Mouse (Mus musculus) megakaryocyte-erythroid progenitor cell, adult 5-6 weeks (primary cell): Measurements from ENCODE around the gene Fam163a. TPM values are rescaled to one million over a fixed set of nuclear protein-coding genes. Genes with fewer than 3 reads are reported as not detected.

ENCODE experiments used
- ATAC-seq: replicated peaks from 2 replicates; pipeline ENCODE4 v1.8.0; 2016; ENCODE audit warnings: mild to moderate bottlenecking, inconsistent platforms; ENCODE audit not compliant: severe bottlenecking, poor library complexity, low FRiP score, low TSS enrichment
- total RNA-seq, 2 experiments: library from RNA; stranded (forward) in 1 of 2; stranded (reverse) in 1 of 2; fragments of 200-1000, 215-1000 nt in 1 of 2; fragments of >200 nt in 1 of 2; fragmentation: Nextera tagmentation in 1 of 2; gene quantifications; 2 replicates each; pipeline ENCODE4 v1.2.3; 2014 to 2017

Fam163a gene
- total RNA-seq, 2 experiments from 2014 or later = not detected

- no peak for ATAC-seq
Observed at GRCm38 (mm10) chr1:156203961-156204655, 718 bp downstream of the Fam163a start.

GRCm38 (mm10) chr1:156202661-156203060 is 2.2 kb downstream of the Fam163a start:
- no peak for ATAC-seq

GRCm38 (mm10) chr1:156201069-156201468 is 3.8 kb downstream of the Fam163a start:
- ATAC-seq = no peak

- no peak for ATAC-seq
Observed at GRCm38 (mm10) chr1:156197588-156197987, 7.2 kb downstream of the Fam163a start.

- ATAC-seq = no peak
Observed at GRCm38 (mm10) chr1:156193292-156193691, 11.5 kb downstream of the Fam163a start.

GRCm38 (mm10) chr1:156192853-156193252 is 12.0 kb downstream of the Fam163a start:
- ATAC-seq = no peak

GRCm38 (mm10) chr1:156186646-156187045 is 18.2 kb downstream of the Fam163a start:
- no peak for ATAC-seq

- ATAC-seq = 0 out of 2 replicates have a peak, but pooled peaks have one; percentile 29
Observed at GRCm38 (mm10) chr1:156184158-156184571, 20.7 kb downstream of the Fam163a start.

GRCm38 (mm10) chr1:156183176-156183958 is 21.5 kb downstream of the Fam163a start:
- ATAC-seq = no peak

GRCm38 (mm10) chr1:156179875-156180274 is 25.0 kb downstream of the Fam163a start:
- ATAC-seq = no peak

GRCm38 (mm10) chr1:156168737-156169136 is 36.1 kb downstream of the Fam163a start:
- ATAC-seq = peak; percentile 89

- peak; percentile 64 for ATAC-seq
Observed at GRCm38 (mm10) chr1:156116770-156117169, 88.1 kb downstream of the Fam163a start.

- peak; percentile 74 for ATAC-seq
Observed at GRCm38 (mm10) chr1:156113884-156114499, 90.8 kb downstream of the Fam163a start.

- ATAC-seq = no peak
Observed at GRCm38 (mm10) chr1:156112142-156112541, 92.7 kb downstream of the Fam163a start.

- ATAC-seq = no peak
Observed at GRCm38 (mm10) chr1:156111728-156112127, 93.1 kb downstream of the Fam163a start.

GRCm38 (mm10) chr1:156111090-156111489 is 93.7 kb downstream of the Fam163a start:
- ATAC-seq = no peak

GRCm38 (mm10) chr1:156108400-156108799 is 96.4 kb downstream of the Fam163a start:
- 0 out of 2 replicates have a peak, but pooled peaks have one; percentile 38 for ATAC-seq

GRCm38 (mm10) chr1:156107424-156107823 is 97.4 kb downstream of the Fam163a start:
- no peak for ATAC-seq

GRCm38 (mm10) chr1:156105381-156105780 is 99.4 kb downstream of the Fam163a start:
- ATAC-seq = no peak

GRCm38 (mm10) chr1:156103763-156104162 is 101.1 kb downstream of the Fam163a start:
- ATAC-seq = no peak
